Mouse (Mus musculus) MEL (cell line): ENCODE data around the gene Gramd1a. TPM values are rescaled to one million over a fixed set of nuclear protein-coding genes. Genes with fewer than 3 reads are reported as not detected.

Experiments used
- DNase-seq: peaks from one replicate; pipeline ENCODE4 v3.0.0; 2011; ENCODE audit warnings: low read depth, low spot score
- H3K27ac ChIP-seq: 2 replicates; pipeline ENCODE4 v1.5.1; 2012; ENCODE audit warnings: low read depth, mild to moderate bottlenecking, control low read depth, low read length, moderate library complexity; ENCODE audit not compliant: control insufficient read depth
- H3K27me3 ChIP-seq, 2 experiments: fragments of 150-350 bp in 1 of 2; sonication (generic) in 1 of 2; 2 replicates each; pipeline ENCODE4 v1.6.1; 2012; ENCODE audit warnings: low read length in 2 of 2, mild to moderate bottlenecking in 2 of 2, improper control_type of control experiment in 1 of 2, moderate library complexity in 1 of 2; ENCODE audit not compliant: insufficient read depth in 2 of 2, control insufficient read depth in 1 of 2
- H3K36me3 ChIP-seq, 2 experiments: 2 replicates each; pipeline ENCODE4 v1.6.1; 2012 to 2014; ENCODE audit warnings: low read length in 2 of 2, improper control_type of control experiment in 1 of 2, inconsistent platforms in 1 of 2, mild to moderate bottlenecking in 1 of 2; ENCODE audit not compliant: insufficient read depth in 2 of 2, control insufficient read depth in 1 of 2
- H3K4me1 ChIP-seq, 2 experiments: fragments of 150-350 bp in 1 of 2; sonication (generic) in 1 of 2; 2 replicates each; pipeline ENCODE4 v1.6.1; 2012; ENCODE audit warnings: low read length in 2 of 2, improper control_type of control experiment in 1 of 2, mild to moderate bottlenecking in 1 of 2; ENCODE audit not compliant: insufficient read depth in 2 of 2, control insufficient read depth in 1 of 2
- H3K4me3 ChIP-seq, 2 experiments: fragments of 150-350 bp in 1 of 2; sonication (generic) in 1 of 2; 2 replicates each; pipeline ENCODE4 v1.5.1; 2012; ENCODE audit warnings: low read depth in 2 of 2, low read length in 2 of 2, mild to moderate bottlenecking in 2 of 2, moderate library complexity in 2 of 2, control low read depth in 1 of 2, improper control_type of control experiment in 1 of 2; ENCODE audit not compliant: control insufficient read depth in 1 of 2, insufficient read depth in 1 of 2
- H3K79me2 ChIP-seq: 2 replicates; pipeline ENCODE4 v1.6.1; 2012; ENCODE audit warnings: mild to moderate bottlenecking, low read length, moderate library complexity; ENCODE audit not compliant: control insufficient read depth, poor library complexity, insufficient read depth
- H3K9ac ChIP-seq: 2 replicates; pipeline ENCODE4 v1.6.1; 2012; ENCODE audit warnings: low read depth, mild to moderate bottlenecking, control low read depth, low read length, moderate library complexity; ENCODE audit not compliant: control insufficient read depth, poor library complexity, severe bottlenecking
- H3K9me3 ChIP-seq: fragments of 150-350 bp; sonication (generic); replicated peaks from 2 replicates; pipeline ENCODE4 v1.6.1; 2012; ENCODE audit warnings: mild to moderate bottlenecking, low read length, improper control_type of control experiment, moderate library complexity; ENCODE audit not compliant: insufficient read depth
- CHD1 ChIP-seq: IDR thresholded peaks from 2 replicates; pipeline ENCODE4 v1.6.1; 2012; ENCODE audit warnings: low read depth, mild to moderate bottlenecking, inconsistent platforms, low read length, improper control_type of control experiment
- CHD2 ChIP-seq: IDR thresholded peaks from 2 replicates; pipeline ENCODE4 v1.6.1; 2011; ENCODE audit warnings: low read length, improper control_type of control experiment
- CTCF ChIP-seq, 3 experiments: IDR thresholded peaks in 2 of 3; conservative IDR thresholded peaks in 1 of 3; 2 replicates each; pipeline ENCODE4 v1.5.1; 2011 to 2012; ENCODE audit warnings: low read length in 3 of 3, low read depth in 2 of 3, mild to moderate bottlenecking in 2 of 3, improper control_type of control experiment in 1 of 3, inconsistent platforms in 1 of 3, mixed read lengths in 1 of 3, moderate library complexity in 1 of 3; ENCODE audit not compliant: control insufficient read depth in 1 of 3, insufficient read depth in 1 of 3, poor library complexity in 1 of 3, severe bottlenecking in 1 of 3
- E2F4 ChIP-seq: IDR thresholded peaks from 2 replicates; pipeline ENCODE4 v1.6.1; 2011; ENCODE audit warnings: low read depth, low read length, improper control_type of control experiment, borderline replicate concordance
- ETS1 ChIP-seq: IDR thresholded peaks from 2 replicates; pipeline ENCODE4 v1.6.1; 2012; ENCODE audit warnings: low read depth, mild to moderate bottlenecking, inconsistent platforms, low read length, improper control_type of control experiment, moderate library complexity
- GATA1 ChIP-seq: IDR thresholded peaks from 2 replicates; pipeline ENCODE4 v1.6.1; 2011; ENCODE audit warnings: low read depth, low read length, improper control_type of control experiment
- HCFC1 ChIP-seq: IDR thresholded peaks from 2 replicates; pipeline ENCODE4 v1.6.1; 2012; ENCODE audit warnings: low read depth, mild to moderate bottlenecking, inconsistent platforms, low read length, improper control_type of control experiment, moderate library complexity
- MAX ChIP-seq: IDR thresholded peaks from 2 replicates; pipeline ENCODE4 v1.6.1; 2011; ENCODE audit warnings: low read length, improper control_type of control experiment
- MYC ChIP-seq: IDR thresholded peaks from 2 replicates; pipeline ENCODE4 v1.6.1; 2011; ENCODE audit warnings: low read depth, mild to moderate bottlenecking, low read length, improper control_type of control experiment, moderate library complexity
- NELFE ChIP-seq: IDR thresholded peaks from 2 replicates; pipeline ENCODE4 v1.6.1; 2011; ENCODE audit warnings: low read depth, low read length, improper control_type of control experiment
- NRF1 ChIP-seq: IDR thresholded peaks from 2 replicates; pipeline ENCODE4 v1.6.1; 2014; ENCODE audit warnings: low read depth, mild to moderate bottlenecking, inconsistent platforms, low read length, improper control_type of control experiment, moderate library complexity; ENCODE audit not compliant: poor library complexity, insufficient read depth, severe bottlenecking
- POLR2A ChIP-seq, 2 experiments: IDR thresholded peaks; 2 replicates each; pipeline ENCODE4 v1.6.1; 2011 to 2012; ENCODE audit warnings: low read length in 2 of 2, mild to moderate bottlenecking in 2 of 2, control low read depth in 1 of 2, improper control_type of control experiment in 1 of 2, low read depth in 1 of 2, moderate library complexity in 1 of 2; ENCODE audit not compliant: control insufficient read depth in 1 of 2, insufficient read depth in 1 of 2, poor library complexity in 1 of 2
- POLR2AphosphoS2 ChIP-seq: IDR thresholded peaks from 2 replicates; pipeline ENCODE4 v1.6.1; 2011; ENCODE audit warnings: low read length, improper control_type of control experiment
- RCOR1 ChIP-seq: IDR thresholded peaks from 2 replicates; pipeline ENCODE4 v1.6.1; 2012; ENCODE audit warnings: low read depth, mild to moderate bottlenecking, inconsistent platforms, low read length, improper control_type of control experiment
- SIN3A ChIP-seq: IDR thresholded peaks from 2 replicates; pipeline ENCODE4 v1.6.1; 2012; ENCODE audit warnings: low read length, improper control_type of control experiment, inconsistent platforms
- TAL1 ChIP-seq: IDR thresholded peaks from 2 replicates; pipeline ENCODE4 v1.6.1; 2012; ENCODE audit warnings: mild to moderate bottlenecking, inconsistent platforms, low read length, moderate library complexity, mixed read lengths
- TCF12 ChIP-seq: IDR thresholded peaks from 2 replicates; pipeline ENCODE4 v1.6.1; 2014; ENCODE audit warnings: low read depth, mild to moderate bottlenecking, inconsistent platforms, low read length, improper control_type of control experiment, moderate library complexity
- UBTF ChIP-seq: IDR thresholded peaks from 2 replicates; pipeline ENCODE4 v1.6.1; 2012; ENCODE audit warnings: low read depth, mild to moderate bottlenecking, inconsistent platforms, low read length, improper control_type of control experiment, moderate library complexity, borderline replicate concordance; ENCODE audit not compliant: insufficient read depth
- ZC3H11A ChIP-seq: IDR thresholded peaks from 2 replicates; pipeline ENCODE4 v1.6.1; 2012; ENCODE audit warnings: low read depth, mild to moderate bottlenecking, inconsistent platforms, low read length, improper control_type of control experiment
- ZNF384 ChIP-seq: IDR thresholded peaks from 2 replicates; pipeline ENCODE4 v1.6.1; 2012; ENCODE audit warnings: low read depth, mild to moderate bottlenecking, inconsistent platforms, low read length, improper control_type of control experiment
- polyA plus RNA-seq, 2 experiments: library from polyadenylated mRNA; stranded (reverse) in 1 of 2; unstranded in 1 of 2; fragments of >175 nt in 1 of 2; fragments of >200 nt in 1 of 2; gene quantifications; 2 replicates each; pipeline versions ENCODE4 v1.2.1 to v1.2.4; 2012; ENCODE audit warnings: low replicate concordance in 2 of 2, low read depth in 1 of 2; ENCODE audit not compliant: insufficient read length in 2 of 2, insufficient read depth in 1 of 2, missing spikeins in 1 of 2
- total RNA-seq: library from RNA; depleted of rRNA; stranded (reverse); fragments of 300-350 nt; gene quantifications from 2 replicates; pipeline ENCODE4 v1.2.3, GENCODE M21; 2012

Gene Gramd1a
- total and polyA plus RNA-seq, 3 experiments = 21.8 to 65.7 TPM; not detected in 1

GRCm38 (mm10) chr7:31125116-31125515, 30.6 kb downstream of the Gramd1a start:
- H3K79me2 ChIP-seq = no peaks in the 10 kb centered on the region
- no peaks in the 10 kb centered on the region for H3K36me3 ChIP-seq
- DNase-seq = no peak
- no peak for TF ChIP-seq NELFE
- TF ChIP-seq GATA1 = no peak
- no peak for TF ChIP-seq ZNF384
- TF ChIP-seq TAL1 = no peak
- TF ChIP-seq POLR2AphosphoS2 = no peak
- TF ChIP-seq SIN3A = no peak
- no peak for TF ChIP-seq CTCF (IDR thresholded peaks at IDR 0.05 in 2 of 3, conservative IDR thresholded peaks at IDR 0.05 in 1 of 3; ENCODE audit: control insufficient read depth in 1 of 3, insufficient read depth in 1 of 3, low read depth in 2 of 3, low read length in 3 of 3, poor library complexity in 1 of 3, severe bottlenecking in 1 of 3)
- no peaks in the 10 kb centered on the region for H3K4me1 ChIP-seq
- no peak overlapping the region for H3K9ac ChIP-seq
- H3K27me3 ChIP-seq = no peaks in the 10 kb centered on the region
- H3K9me3 ChIP-seq = no peaks in the 10 kb centered on the region
- no peak overlapping the region for H3K27ac ChIP-seq
- H3K4me3 ChIP-seq = no peak overlapping the region

DNA sequence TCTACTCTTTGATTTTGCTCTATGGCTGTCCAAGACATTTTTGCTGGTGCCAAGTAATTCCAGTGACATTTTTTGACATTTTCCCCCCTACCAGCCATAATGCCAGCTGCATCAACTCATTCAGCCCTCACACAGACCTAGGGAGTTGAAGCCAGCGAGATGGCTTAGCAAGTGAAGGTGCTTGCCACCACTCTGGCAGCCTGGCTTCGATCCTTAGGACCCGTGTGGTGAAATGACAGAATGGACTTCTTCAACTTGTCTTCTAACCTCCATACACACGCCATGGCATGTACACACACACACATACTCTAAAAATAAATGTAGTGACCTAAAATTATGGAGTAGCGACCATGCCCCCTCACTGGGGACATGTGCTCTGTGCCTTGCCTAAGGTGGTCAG, 31.3 kb downstream of the Gramd1a start:
- no peaks in the 10 kb centered on the region for H3K79me2 ChIP-seq
- TF ChIP-seq E2F4 (no peak), CHD2 (no peak), RCOR1 (no peak), ETS1 (no peak), NRF1 (no peak), ZNF384 (no peak), UBTF (no peak), MAX (no peak), MYC (no peak), POLR2A (IDR thresholded peaks at IDR 0.05; ENCODE audit: control insufficient read depth in 1 of 2, insufficient read depth in 1 of 2, low read depth in 1 of 2, low read length in 2 of 2, poor library complexity in 1 of 2) (no peak), ZC3H11A (no peak), POLR2AphosphoS2 (no peak), TCF12 (no peak), HCFC1 (no peak), CHD1 (no peak)
- H3K4me3 ChIP-seq = no peak overlapping the region
- no peak overlapping the region for H3K9ac ChIP-seq
- no peak for DNase-seq
- H3K27me3 ChIP-seq = no peaks in the 10 kb centered on the region
- H3K4me1 ChIP-seq = no peaks in the 10 kb centered on the region
- H3K27ac ChIP-seq = no peak overlapping the region
- no peaks in the 10 kb centered on the region for H3K9me3 ChIP-seq
- H3K36me3 ChIP-seq = no peaks in the 10 kb centered on the region
